Mouse (Mus musculus) gonadal fat pad, adult 2 months (tissue): ENCODE measurements around the gene Uevld. TPM values are rescaled to one million over a fixed set of nuclear protein-coding genes. Genes with fewer than 3 reads are reported as not detected.

ENCODE experiments used
- polyA plus RNA-seq: library from polyadenylated mRNA; depleted of rRNA; stranded (reverse); fragments of >200 nt; gene quantifications from 2 replicates; pipeline ENCODE4 v1.2.3, GENCODE M21; 2012; rRNA removed

Uevld gene
- polyA plus RNA-seq, 1 experiment: 7.6 TPM

Other genes starting within 250 kb of the Uevld start
- gene Saal1, start 247.8 kb downstream of the Uevld start, polyA plus RNA-seq: 4.3 and 5.4 TPM in 2 replicates
- 7.1 and 9.3 TPM in 2 replicates for gene Saa3, start 242.8 kb downstream of the Uevld start, polyA plus RNA-seq
- gene Saa4, start 225.9 kb downstream of the Uevld start, polyA plus RNA-seq: 0.04 TPM in 1 of 2 replicates, not detected in the other
- gene Saa1, start 215.5 kb downstream of the Uevld start, polyA plus RNA-seq: 0.23 TPM in 1 of 2 replicates, not detected in the other
- not detected in 2 replicates for gene Saa2, start 206.7 kb downstream of the Uevld start, polyA plus RNA-seq
- 17.9 and 20.3 TPM in 2 replicates for gene Hps5, start 162.5 kb downstream of the Uevld start, polyA plus RNA-seq
- 9.7 and 10.6 TPM in 2 replicates for gene Gtf2h1, start 162.4 kb downstream of the Uevld start, polyA plus RNA-seq
- gene Ldha, start 117.1 kb downstream of the Uevld start, polyA plus RNA-seq: 562 and 1,009 TPM in 2 replicates
- gene Ldhc, start 97.3 kb downstream of the Uevld start, polyA plus RNA-seq: 3.6 and 10.2 TPM in 2 replicates
- 84.1 and 103 TPM in 2 replicates for gene Tsg101, start 38.6 kb downstream of the Uevld start, polyA plus RNA-seq
- gene Gm9999, start 25.1 kb upstream of the Uevld start, polyA plus RNA-seq: 7.5 and 11.2 TPM in 2 replicates
- gene Spty2d1, start 49.9 kb upstream of the Uevld start, polyA plus RNA-seq: 8.0 and 12.0 TPM in 2 replicates
- 28.8 and 29.4 TPM in 2 replicates for gene Tmem86a, start 92.1 kb upstream of the Uevld start, polyA plus RNA-seq
- gene Ptpn5, start 175.2 kb upstream of the Uevld start, polyA plus RNA-seq: 65.1 and 69.4 TPM in 2 replicates
- gene Mrgpra6, start 246.4 kb upstream of the Uevld start, polyA plus RNA-seq: not detected in 2 replicates